Mouse (Mus musculus) gastrocnemius, adult 2 months (tissue): ENCODE measurements around the gene Dnase1. TPM values are rescaled to one million over a fixed set of nuclear protein-coding genes. Genes with fewer than 3 reads are reported as not detected.
"Not testable (repeated sequence)": the region's sequence is repeated elsewhere in the genome, so short reads cannot be mapped to it uniquely, and the experiment has no call there.

Experiments used
- DNase-seq: peaks from one replicate; pipeline ENCODE4 v3.0.0; 2022
- H3K27ac ChIP-seq: fragments of 200-600 bp; 2 replicates; pipeline ENCODE4 v1.8.1; 2022; ENCODE audit warnings: mild to moderate bottlenecking
- H3K4me3 ChIP-seq: fragments of 200-600 bp; 2 replicates; pipeline ENCODE4 v1.8.1; 2022; ENCODE audit warnings: mild to moderate bottlenecking, moderate library complexity
- CTCF ChIP-seq: fragments of 200-600 bp; IDR thresholded peaks from 2 replicates; pipeline ENCODE4 v1.8.1; 2022; ENCODE audit warnings: antibody characterized with exemption, mild to moderate bottlenecking, moderate library complexity
- intact Hi-C: fragments of 180-260 bp; cut with DNase I; formaldehyde crosslinking; loops from one replicate; pipeline ENCODE4 v1.15.1; 2025
- microRNA-seq: library from miRNA; unstranded; fragments of <30 nt; microRNA quantifications from one replicate; pipeline ENCODE4 v1.2.0, GENCODE M21; 2021
- total RNA-seq, 2 experiments: library from RNA; stranded (reverse); gene quantifications; 2 replicates each; pipeline ENCODE4 v1.2.3; 2021

The Dnase1 gene
- total RNA-seq, 2 experiments from 2014 or later = 0.82 TPM; not detected in 1

GRCm38 (mm10) chr16:4074297-4074696, 37.6 kb downstream of the Dnase1 start:
- no peak overlapping the region for H3K27ac ChIP-seq
- H3K4me3 ChIP-seq = no peak overlapping the region
- DNase-seq = no peak
- intact Hi-C loops = no loop called here
- TF ChIP-seq CTCF = peak; percentile 25

- H3K27ac ChIP-seq = no peak overlapping the region
- intact Hi-C loops = no loop called here
- H3K4me3 ChIP-seq = no peak overlapping the region
- TF ChIP-seq CTCF = no peak
- no peak for DNase-seq
These were observed 38.1 kb downstream of the Dnase1 start for GRCm38 (mm10) chr16:4074836-4075235.

GRCm38 (mm10) chr16:4077384-4078061, 40.8 kb downstream of the Dnase1 start, which contains the start of gene Trap1:
Gene Trap1 (minus strand): TSS chr16:4077827.
- peak; percentile 95 for DNase-seq
- intact Hi-C loops = loop anchor here (1.0 kb wide), 1 partner anchor 137 kb away; no protein-coding TSS in a partner anchor
- no peak for TF ChIP-seq CTCF
- Histone ChIP-seq H3K4me3 (peak within 1 kb of the TSS; percentile 84), H3K27ac (peak within 1 kb of the TSS; percentile 98)

GRCm38 (mm10) chr16:4078302-4078701, 41.6 kb downstream of the Dnase1 start:
- DNase-seq = peak; percentile 27
- Histone ChIP-seq H3K27ac (peak overlapping the region; percentile 98), H3K4me3 (peak overlapping the region; percentile 84)
- intact Hi-C loops = not testable (repeated sequence)

- no peak overlapping the region for H3K27ac ChIP-seq
- no peak for DNase-seq
- TF ChIP-seq CTCF = no peak
- no peak overlapping the region for H3K4me3 ChIP-seq
- intact Hi-C loops = no loop called here
These were observed 42.9 kb downstream of the Dnase1 start for GRCm38 (mm10) chr16:4079656-4080055.

GRCm38 (mm10) chr16:4080419-4080818, 43.7 kb downstream of the Dnase1 start:
- H3K4me3 ChIP-seq, DNase-seq, intact Hi-C loops, H3K27ac ChIP-seq: not testable (repeated sequence)

- intact Hi-C loops = no loop called here
- Histone ChIP-seq H3K4me3 (no peak overlapping the region), H3K27ac (no peak overlapping the region)
- no peak for TF ChIP-seq CTCF
- no peak for DNase-seq
These were observed 48.3 kb downstream of the Dnase1 start for GRCm38 (mm10) chr16:4085051-4085450.

GRCm38 (mm10) chr16:4085851-4086387, 49.2 kb downstream of the Dnase1 start:
- H3K27ac ChIP-seq = no peak overlapping the region
- DNase-seq = no peak
- no peak overlapping the region for H3K4me3 ChIP-seq
- intact Hi-C loops = no loop called here
- no peak for TF ChIP-seq CTCF

GRCm38 (mm10) chr16:4087214-4087913, 50.6 kb downstream of the Dnase1 start:
- Histone ChIP-seq H3K4me3 (no peak overlapping the region), H3K27ac (no peak overlapping the region)
- no peak for DNase-seq
- intact Hi-C loops = no loop called here
- no peak for TF ChIP-seq CTCF

Small RNAs within 50 kb of the gene (microRNA-seq; reads per million reads assigned to microRNA genes)
- not detected for gene Gm23413

Other genes starting within 250 kb of the Dnase1 start
- gene Olfr15, start 206.1 kb upstream of the Dnase1 start, total RNA-seq = not detected
- gene Zfp174, start 189.7 kb upstream of the Dnase1 start, total RNA-seq = 1 to 10 TPM; 1.5 to 1.7 TPM
- 10 to 100 TPM; 29.7 to 45.7 TPM for gene Naa60, start 164.6 kb upstream of the Dnase1 start, total RNA-seq
- 1 to 10 TPM; 6.3 to 6.6 TPM for gene Zfp597, start 152.4 kb upstream of the Dnase1 start, total RNA-seq
- under 1 TPM in 1 of 2 experiments, not detected in 1; 0.31 TPM for gene Gm20695, start 152.3 kb upstream of the Dnase1 start, total RNA-seq
- 1 to 10 TPM; 1.9 to 2.0 TPM for gene 1700037C18Rik, start 128.3 kb upstream of the Dnase1 start, total RNA-seq
- 1 to 10 TPM; 8.0 to 9.1 TPM for gene Cluap1, start 128.1 kb upstream of the Dnase1 start, total RNA-seq
- gene Nlrc3, start 60.3 kb upstream of the Dnase1 start, total RNA-seq = 1 to 10 TPM; 1.6 to 4.4 TPM
- gene Slx4, start 33.2 kb upstream of the Dnase1 start, total RNA-seq = 1 to 10 TPM; 8.1 to 10.0 TPM
- 100 to 1,000 TPM; 118 to 132 TPM for gene Trap1, start 40.9 kb downstream of the Dnase1 start, total RNA-seq
- 10 to 100 TPM; 40.5 to 41.6 TPM for gene Crebbp, start 177.1 kb downstream of the Dnase1 start, total RNA-seq